Mouse (Mus musculus) T-helper 1 cell (primary cell): ENCODE measurements around the gene Ddrgk1.

Source experiments
- in situ Hi-C: fragments of 300-600 bp; cut with MboI, MseI; formaldehyde crosslinking; loops from one replicate; pipeline ENCODE4 v1.15.1; 2025; ENCODE audit warnings: high pct_unique_total_duplicates

Gene Ddrgk1

DNA sequence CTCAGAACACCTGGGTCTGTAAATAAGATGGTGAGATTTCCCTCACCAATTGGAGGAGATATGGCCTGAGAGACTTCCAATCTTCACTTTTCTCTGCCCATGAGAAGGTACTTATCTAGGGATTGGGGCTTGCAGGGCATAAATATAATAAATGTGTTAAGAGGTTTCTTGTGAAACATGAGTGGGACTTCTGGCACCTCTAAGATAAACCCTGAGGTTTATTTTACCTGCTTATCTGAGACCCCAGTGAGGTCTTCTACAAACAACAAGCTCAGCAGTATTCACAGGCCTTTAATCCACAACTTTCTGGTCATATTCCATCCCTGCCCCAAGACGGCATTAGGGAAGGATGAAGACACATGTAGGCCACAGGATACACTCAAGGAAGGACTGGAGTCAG, 10.7 kb downstream of the Ddrgk1 start:
- in situ Hi-C loops, result loop anchor here (10.0 kb wide), 1 partner anchor 369 kb away; the partner anchor contains the start of gene Idh3b

DNA sequence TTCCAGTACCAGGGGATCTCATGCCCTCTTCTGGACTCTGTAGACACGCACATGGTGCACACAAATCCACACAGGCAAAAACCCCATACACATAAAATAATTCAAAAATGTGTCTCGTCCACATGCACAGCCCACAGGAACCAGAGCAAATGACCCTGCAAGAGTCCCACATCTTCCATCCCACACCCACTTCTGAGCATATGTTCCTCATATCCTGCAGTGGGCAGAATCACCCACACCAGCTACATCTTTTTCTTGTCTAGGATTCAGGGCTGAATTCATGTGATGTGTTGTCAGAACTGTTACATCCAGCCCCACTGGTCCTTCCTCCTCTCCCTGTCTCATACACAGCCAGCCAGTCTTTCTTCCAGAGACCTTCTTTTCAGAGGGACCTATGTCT, 11.2 kb downstream of the Ddrgk1 start:
- in situ Hi-C loops, result loop anchor here (10.0 kb wide), 1 partner anchor 369 kb away; the partner anchor contains the start of gene Idh3b

- in situ Hi-C loops, result loop anchor here (25.0 kb wide), 1 partner anchor 1363 kb away; no protein-coding TSS in a partner anchor
These were observed 15.4 kb downstream of the Ddrgk1 start for GRCm38 (mm10) chr2:130649028-130649427.

- in situ Hi-C loops, result loop anchor here (25.0 kb wide), 1 partner anchor 1367 kb away; no protein-coding TSS in a partner anchor
These were observed 19.3 kb downstream of the Ddrgk1 start for GRCm38 (mm10) chr2:130645198-130645597.

DNA sequence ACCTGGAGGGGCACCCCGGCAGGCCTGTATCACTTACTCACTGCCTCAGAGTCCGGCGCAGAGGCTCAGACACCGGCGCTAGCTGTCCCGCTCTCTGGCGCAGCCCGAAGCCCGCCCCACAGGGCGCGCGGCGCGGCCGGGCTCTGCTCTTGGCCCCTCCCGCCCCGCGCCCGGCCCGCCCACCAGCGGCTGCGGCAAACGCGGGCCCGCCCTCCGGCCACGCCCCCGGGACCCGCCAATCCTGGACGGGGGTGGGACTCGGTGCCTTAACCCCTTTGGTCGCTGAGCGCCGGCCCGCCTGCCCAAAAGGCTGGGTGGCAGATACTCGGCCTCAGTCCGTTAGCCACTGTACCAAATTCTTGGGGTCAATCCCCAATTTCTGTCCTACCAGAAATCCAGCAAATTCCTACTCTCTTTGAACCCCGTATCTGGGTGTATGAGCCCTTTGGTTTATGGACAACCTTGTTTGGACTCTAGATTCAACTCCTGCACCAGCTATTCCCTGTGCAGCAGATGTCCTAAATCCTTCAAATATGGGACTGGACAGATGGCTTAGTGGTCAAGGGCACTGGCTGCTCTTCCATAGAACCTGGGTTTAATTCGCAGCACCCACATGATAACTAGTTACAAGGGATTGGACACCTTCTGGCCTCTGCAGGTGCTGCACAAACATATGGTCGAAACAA, 21.6 kb downstream of the Ddrgk1 start, which contains the start of gene Lzts3:
Gene Lzts3, minus strand, starts transcription at position 120 of the 686 bp plus-strand sequence.
- in situ Hi-C loops, result loop anchor here (25.0 kb wide), 1 partner anchor 1369 kb away; no protein-coding TSS in a partner anchor

- in situ Hi-C loops, result loop anchor here (25.0 kb wide), 1 partner anchor 1370 kb away; no protein-coding TSS in a partner anchor
These were observed 22.2 kb downstream of the Ddrgk1 start for GRCm38 (mm10) chr2:130642197-130642660.

GRCm38 (mm10) chr2:130641351-130642025, 23.0 kb downstream of the Ddrgk1 start:
- in situ Hi-C loops, result loop anchor here (25.0 kb wide), 1 partner anchor 1371 kb away; no protein-coding TSS in a partner anchor

DNA sequence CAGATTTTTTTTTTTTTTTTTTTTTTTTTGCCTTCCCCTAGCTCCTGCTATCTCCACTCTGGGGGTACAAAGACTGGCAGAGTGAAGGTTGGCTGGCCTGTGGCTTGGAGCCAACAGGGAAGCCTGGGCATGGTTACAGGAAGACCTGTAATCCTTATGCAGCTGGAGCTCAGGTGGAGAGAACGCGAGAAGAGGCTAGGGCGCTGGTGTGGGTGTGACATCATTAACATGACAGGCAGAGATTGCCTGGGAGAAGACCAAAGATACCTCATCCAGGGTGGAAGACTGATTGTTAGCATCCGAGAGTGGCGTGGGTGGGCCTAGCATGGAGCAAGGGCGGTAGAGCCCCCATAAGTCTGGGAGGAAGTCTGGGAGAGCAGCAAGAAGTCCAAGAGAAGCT, 25.2 kb downstream of the Ddrgk1 start:
- in situ Hi-C loops, result loop anchor here (25.0 kb wide), 1 partner anchor 1373 kb away; no protein-coding TSS in a partner anchor

DNA sequence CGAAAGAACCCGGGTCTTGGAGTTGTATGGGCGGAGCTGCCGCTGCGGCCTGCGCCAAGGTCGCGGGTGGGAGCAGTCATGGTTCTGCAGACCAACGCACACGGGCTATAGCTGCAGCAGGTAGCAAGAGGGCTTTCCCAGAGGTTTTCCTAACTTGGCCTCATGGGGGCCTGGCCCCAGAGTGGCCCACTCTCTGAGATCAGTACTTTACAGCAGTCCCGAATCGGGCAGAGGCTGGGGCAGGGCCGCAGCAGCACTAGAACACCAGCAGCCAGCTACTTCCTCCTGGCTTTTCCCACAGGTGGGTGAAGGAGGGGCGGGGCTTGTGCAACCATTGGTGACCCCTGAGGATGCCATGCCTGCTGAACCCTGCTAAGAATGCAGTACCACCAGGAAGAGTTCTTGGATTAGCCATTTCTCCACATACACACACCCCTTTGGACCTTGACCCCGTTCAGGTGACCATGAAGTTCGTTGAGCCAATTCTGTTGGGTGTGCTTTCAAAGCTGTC, 26.3 kb downstream of the Ddrgk1 start:
- in situ Hi-C loops, result loop anchor here (25.0 kb wide), 1 partner anchor 1374 kb away; no protein-coding TSS in a partner anchor

DNA sequence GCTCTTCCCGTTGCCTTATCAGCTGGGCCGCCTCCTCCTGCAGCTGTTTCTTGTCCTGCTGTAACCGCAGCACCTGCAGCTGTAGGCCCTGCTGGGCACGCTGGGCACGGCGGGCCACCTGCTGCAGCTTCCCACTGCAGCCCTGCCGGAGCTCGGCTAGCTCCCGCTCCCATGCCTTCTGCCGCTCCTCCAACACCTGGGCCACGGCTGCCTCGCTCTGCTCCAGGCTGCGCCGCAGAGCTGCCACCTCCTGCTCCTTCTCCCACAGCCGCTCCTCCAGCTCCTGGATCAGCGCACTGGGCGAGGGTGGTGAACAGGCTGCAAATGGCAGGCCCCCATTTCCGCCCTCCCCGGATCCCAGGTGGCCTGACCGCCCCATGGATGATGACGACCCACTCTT, 28.6 kb downstream of the Ddrgk1 start:
- in situ Hi-C loops, result loop anchor here (25.0 kb wide), 1 partner anchor 1376 kb away; no protein-coding TSS in a partner anchor

- in situ Hi-C loops, result loop anchor here (25.0 kb wide), 1 partner anchor 1377 kb away; no protein-coding TSS in a partner anchor
These were observed 29.6 kb downstream of the Ddrgk1 start for GRCm38 (mm10) chr2:130634739-130635411.

DNA sequence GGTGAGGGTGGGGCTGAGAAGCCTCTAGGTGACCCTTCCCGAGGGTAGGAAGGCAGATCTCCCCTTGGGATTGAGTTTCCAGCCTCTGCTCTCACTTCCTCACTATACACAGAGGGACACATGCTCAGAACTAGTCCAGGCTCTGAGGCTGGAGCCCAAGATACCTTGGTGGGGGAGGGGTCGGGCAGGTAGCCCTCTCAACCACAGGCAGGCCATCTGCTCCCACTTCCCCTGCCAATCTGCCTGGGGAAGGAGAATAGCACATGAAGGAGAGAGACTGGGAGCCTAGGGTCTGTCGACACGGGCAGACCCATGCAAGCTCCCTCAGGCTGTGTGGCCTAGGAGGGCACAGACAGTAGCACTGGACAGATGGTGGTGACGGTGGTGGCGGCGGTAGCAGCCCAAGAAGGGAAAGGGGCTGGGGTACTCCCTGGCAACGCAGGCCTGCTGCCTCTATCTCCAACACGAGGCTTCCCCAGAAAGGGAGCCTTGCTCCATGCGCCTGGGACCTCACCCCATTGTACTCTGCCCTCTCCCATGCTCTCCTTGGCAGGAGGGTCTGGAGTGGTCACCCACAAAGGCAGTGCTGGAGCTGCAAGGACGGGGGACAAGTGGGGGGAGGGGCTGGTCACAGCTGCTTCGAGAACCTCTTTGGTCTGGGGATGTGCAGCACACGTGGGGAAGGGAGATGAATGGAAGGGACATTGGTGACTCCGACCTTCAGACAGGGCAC, 30.3 kb downstream of the Ddrgk1 start:
- in situ Hi-C loops, result loop anchor here (25.0 kb wide), 1 partner anchor 1378 kb away; no protein-coding TSS in a partner anchor

DNA sequence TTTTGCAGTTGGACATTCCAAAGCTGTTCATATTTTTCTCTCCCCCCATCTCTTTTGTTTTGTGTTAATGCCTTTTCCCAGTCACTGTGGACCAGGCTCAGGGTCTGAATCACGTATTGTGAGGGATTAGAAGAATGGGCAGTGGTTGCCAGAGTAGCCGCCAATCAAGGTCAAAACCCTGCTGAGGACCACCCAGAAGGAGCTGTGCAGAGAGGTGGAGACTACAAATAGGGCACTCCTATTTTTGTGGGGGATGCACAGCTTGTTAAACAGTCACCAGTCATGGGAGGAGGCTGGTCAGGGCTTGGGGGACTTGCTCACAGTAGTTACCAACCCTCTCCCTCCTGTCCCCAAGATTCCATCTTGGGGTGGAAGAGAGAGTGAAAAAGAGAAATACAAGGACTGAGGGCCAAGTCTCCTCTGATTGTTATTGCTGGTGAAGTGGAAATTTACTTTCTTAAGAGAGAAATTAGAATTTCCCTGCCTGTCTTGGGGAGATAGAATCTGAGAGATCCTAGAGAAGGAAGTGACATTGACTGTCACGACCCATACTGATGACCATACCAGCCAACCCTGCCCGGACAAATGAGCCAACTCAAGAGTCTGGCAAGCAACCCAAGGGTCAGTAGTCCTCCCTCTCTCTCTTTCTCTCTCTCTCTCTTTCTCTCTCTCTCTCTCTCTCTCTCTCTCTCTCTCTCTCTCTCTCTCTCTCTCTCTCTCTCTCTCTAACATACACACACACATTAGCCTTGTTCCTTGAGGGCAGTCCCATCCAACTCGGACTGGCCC, 31.4 kb downstream of the Ddrgk1 start:
- in situ Hi-C loops, result loop anchor here (25.0 kb wide), 1 partner anchor 1379 kb away; no protein-coding TSS in a partner anchor

DNA sequence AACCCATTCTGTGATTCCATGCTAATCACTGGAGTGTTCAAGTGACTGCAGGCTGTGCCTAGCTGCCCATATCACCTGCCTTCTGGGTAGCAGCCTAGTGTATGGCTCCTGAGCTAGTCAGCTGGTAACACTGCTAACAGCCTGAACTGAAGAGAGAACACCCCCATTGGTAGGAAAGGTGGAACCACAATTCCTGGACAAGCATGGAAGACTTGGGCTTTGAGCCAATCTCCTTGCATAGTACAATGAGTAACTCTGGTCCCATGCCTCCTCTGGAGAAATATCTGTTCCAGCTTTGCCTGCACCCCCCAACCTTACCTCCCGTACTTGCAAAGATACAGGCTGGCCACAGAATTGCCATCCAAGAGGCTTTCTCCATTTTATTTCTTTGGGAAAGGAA, 32.0 kb downstream of the Ddrgk1 start:
- in situ Hi-C loops, result loop anchor here (25.0 kb wide), 1 partner anchor 1380 kb away; no protein-coding TSS in a partner anchor

DNA sequence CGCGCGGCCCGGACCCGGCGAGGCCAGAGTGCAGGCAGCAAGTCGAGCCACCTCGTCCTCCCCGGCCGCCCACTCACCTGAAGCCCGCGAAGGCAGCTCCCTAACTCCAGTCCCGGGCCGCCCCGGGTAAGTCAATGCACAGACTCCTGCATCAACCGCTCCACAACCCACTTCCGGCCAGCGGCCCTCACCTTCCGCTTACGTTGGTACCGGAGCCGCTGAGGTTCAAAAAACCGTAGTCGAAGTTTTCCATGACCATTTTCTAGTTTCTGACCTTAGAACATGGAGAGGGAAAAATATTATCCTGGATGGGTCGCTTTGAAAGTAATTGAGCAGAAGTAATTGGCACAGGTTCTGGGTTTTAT, 34.6 kb downstream of the Ddrgk1 start, which contains the start of the genes Fastkd5 and Ubox5:
Gene Fastkd5, minus strand, starts transcription at position 189 of the 365 bp plus-strand sequence.
Gene Ubox5, minus strand, starts transcription at position 200 of the 365 bp plus-strand sequence.
- in situ Hi-C loops, result loop anchor here (25.0 kb wide), 1 partner anchor 1382 kb away; no protein-coding TSS in a partner anchor

- in situ Hi-C loops, result loop anchor here (25.0 kb wide), 1 partner anchor 1383 kb away; no protein-coding TSS in a partner anchor
These were observed 35.2 kb downstream of the Ddrgk1 start for GRCm38 (mm10) chr2:130629080-130629838.

GRCm38 (mm10) chr2:130628424-130628823, 36.0 kb downstream of the Ddrgk1 start:
- in situ Hi-C loops, result loop anchor here (25.0 kb wide), 1 partner anchor 1384 kb away; no protein-coding TSS in a partner anchor

GRCm38 (mm10) chr2:130618972-130619371, 45.5 kb downstream of the Ddrgk1 start:
- in situ Hi-C loops, result no loop called here
